Mouse (Mus musculus): ENCODE results near the gene Morn1. TPM values are rescaled to one million over a fixed set of nuclear protein-coding genes. Genes with fewer than 3 reads are reported as not detected.
A peak's percentile ranks its signal among the peaks of the same experiment; 100 is the strongest.

The Morn1 gene
- polyA plus RNA-seq, 1 experiment from 2014 or later: 6.2 TPM

DNA sequence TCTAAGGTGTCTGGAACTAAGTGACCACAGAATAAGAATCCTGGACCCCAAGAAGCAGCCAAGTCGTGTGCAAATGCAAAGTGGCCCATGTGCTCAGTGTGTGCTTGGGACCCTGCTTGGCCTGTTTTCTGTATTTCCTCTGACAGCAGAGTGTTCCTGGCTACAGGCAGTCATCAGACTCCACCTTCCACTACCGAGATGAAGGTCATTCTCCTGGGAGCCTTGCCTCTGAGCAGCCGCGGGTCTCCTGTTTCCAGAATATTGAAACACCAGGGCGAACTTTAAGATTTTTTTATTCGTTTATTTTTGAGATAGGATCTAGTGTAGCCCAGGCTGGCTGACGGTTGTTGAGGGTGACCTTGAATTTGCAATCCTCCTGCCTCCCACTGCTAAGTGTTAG is 44.2 kb downstream of the Morn1 start:
- WGBS: 62% methylated on average over 7 of the region's 7 CpGs
- ATAC-seq (ENCODE audit: insufficient number of reproducible peaks, insufficient read depth, low FRiP score, low TSS enrichment, low read depth): no peak
- H3K9ac ChIP-seq: 0 out of 2 replicates have a peak overlapping the region, but pooled peaks have one; percentile 57
- H3K27ac ChIP-seq: peak overlapping the region; percentile 78
- peaks cover 65% of the 10 kb centered on the region for H3K4me1 ChIP-seq
- H3K36me3 ChIP-seq: no peaks in the 10 kb centered on the region
- H3K4me2 ChIP-seq: no peak overlapping the region
- no peaks in the 10 kb centered on the region for H3K9me3 ChIP-seq
- no peaks in the 10 kb centered on the region for H3K27me3 ChIP-seq
- H3K4me3 ChIP-seq: no peak overlapping the region

DNA sequence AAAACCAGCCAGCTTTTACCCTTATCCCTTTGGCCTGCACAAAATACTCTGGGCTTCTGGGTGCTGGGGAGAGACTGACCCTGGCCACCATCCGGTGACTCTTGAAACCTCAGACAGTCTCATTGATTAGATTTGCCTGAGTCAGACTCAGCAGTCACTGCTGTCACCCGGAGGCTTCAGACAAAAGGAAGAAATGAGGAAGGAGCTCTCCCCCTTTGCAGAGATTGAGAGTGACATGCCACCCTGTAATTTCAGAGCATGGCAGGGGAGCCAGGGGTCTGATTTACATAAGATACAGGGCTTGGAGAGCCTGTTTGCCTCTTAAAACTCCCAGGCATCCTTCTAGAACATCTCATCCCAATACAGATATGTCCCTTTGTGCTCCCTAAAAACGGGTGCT is 46.8 kb downstream of the Morn1 start:
- H3K9me3 ChIP-seq: no peaks in the 10 kb centered on the region
- no peak overlapping the region for H3K4me2 ChIP-seq
- 22% methylated on average over 3 of the region's 3 CpGs for WGBS
- H3K4me1 ChIP-seq: peaks cover 67% of the 10 kb centered on the region
- H3K36me3 ChIP-seq: no peaks in the 10 kb centered on the region
- peak overlapping the region; percentile 86 for H3K27ac ChIP-seq
- ATAC-seq (ENCODE audit: insufficient number of reproducible peaks, insufficient read depth, low FRiP score, low TSS enrichment, low read depth): no peak
- no peak overlapping the region for H3K4me3 ChIP-seq
- H3K27me3 ChIP-seq: no peaks in the 10 kb centered on the region
- peak overlapping the region; percentile 58; the same call in 1 of the 2 replicates for H3K9ac ChIP-seq

DNA sequence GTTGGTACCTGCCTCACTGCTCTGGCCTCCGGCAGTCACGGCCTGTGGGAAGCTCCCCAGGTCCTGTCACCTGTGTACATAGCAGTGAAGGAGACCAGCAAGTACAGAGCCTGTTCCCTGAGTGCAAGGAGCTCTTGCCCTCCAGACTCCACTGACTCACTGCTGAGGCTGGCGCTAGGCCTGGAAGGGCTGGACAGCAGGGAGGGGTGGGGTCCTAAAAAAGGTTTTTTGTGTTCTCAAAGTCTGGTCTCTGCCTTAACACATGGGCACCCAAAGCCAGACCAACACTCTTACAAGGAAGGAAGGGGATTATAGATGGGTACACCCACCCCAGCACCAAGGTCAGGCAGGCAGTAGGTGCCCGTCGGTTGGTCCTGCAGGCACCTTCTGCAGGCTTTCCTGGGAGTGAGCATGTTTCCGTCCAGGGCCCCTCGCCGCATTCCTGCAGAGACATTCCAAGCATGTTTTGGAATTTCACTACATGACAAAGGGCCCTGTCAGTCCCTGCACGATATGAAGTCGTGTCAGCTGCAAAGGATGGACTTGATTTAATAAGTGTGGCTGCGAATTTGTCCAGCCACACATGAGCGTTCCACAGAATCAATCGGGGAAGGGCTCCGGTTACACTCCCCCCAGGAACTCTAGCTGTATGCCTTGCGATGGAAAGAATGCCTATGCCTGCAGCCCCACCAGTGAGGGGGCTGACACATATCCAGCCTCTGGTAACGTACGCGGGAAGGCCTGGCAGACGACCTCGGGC is 47.5 kb downstream of the Morn1 start:
- Histone ChIP-seq H3K27ac (peak overlapping the region; percentile 86), H3K4me3 (no peak overlapping the region), H3K9me3 (no peaks in the 10 kb centered on the region), H3K4me1 (peaks cover 72% of the 10 kb centered on the region), H3K36me3 (no peaks in the 10 kb centered on the region), H3K4me2 (peak overlapping the region; percentile 18; the same call in 1 of the 2 replicates), H3K9ac (peak overlapping the region; percentile 58), H3K27me3 (no peaks in the 10 kb centered on the region)
- WGBS: 12% methylated on average over 20 of the region's 20 CpGs
- ATAC-seq (ENCODE audit: insufficient number of reproducible peaks, insufficient read depth, low FRiP score, low TSS enrichment, low read depth): peak; percentile 57

DNA sequence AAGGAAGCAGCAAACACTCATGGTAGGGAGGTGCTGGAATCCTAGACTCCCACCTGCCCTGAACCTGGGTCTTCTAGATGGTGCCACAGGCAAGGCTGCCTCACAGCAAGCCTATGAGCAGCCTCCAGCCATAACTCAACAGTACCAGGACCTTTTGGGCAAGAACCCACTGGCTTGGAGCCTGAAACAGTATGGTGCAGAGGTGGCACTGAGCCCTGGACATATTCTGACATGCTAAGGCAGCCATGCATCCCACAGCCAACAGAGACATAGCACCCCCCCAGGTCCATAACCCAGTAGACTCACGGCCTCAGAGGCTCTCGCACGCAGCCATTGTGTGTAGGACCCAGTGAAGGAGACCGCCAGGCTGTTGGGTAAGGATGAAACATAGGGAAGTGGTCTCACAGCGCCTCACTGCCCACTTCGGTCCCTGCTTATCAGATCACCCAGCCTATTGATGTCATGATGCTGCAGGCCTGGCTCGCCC is 48.4 kb downstream of the Morn1 start:
- no peak overlapping the region for H3K4me3 ChIP-seq
- ATAC-seq (ENCODE audit: insufficient number of reproducible peaks, insufficient read depth, low FRiP score, low TSS enrichment, low read depth): no peak
- WGBS: 79% methylated on average over 7 of the region's 7 CpGs

DNA sequence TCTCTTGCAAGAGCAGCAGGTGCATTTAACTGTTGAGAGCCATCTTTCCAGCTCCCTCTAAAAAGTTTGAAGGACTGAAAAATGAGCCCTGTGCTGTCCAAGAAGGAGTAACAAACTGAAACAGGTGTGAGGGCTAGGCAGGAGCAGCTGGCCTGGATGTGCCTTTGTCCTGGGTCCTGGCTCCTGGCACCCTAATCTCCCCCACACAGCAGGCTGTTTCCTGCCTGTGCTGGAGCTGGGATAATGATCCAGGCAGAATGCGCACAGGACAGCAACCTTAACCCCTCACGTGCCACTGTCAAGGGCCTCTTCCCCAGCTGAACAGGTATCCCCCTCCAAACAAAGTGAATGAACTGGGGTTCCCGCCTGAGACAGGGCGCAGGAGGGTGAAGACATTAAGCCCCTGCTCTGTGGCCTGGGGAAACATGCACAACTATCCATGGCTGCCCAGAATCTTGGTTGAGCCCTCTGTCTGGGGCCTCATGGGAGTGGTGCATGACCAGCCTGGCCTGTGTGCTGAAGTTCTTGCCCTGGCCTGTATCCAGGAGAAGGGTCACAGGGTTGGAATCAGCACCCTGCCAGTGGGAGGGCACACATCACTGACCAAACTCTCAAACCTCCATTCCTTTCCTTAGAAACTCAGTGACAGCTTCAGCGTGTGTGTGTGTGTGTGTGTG is 49.7 kb downstream of the Morn1 start:
- Histone ChIP-seq H3K4me1 (peaks cover 72% of the 10 kb centered on the region), H3K9ac (no peak overlapping the region), H3K9me3 (no peaks in the 10 kb centered on the region), H3K4me3 (no peak overlapping the region), H3K4me2 (no peak overlapping the region), H3K27ac (no peak overlapping the region), H3K36me3 (no peaks in the 10 kb centered on the region), H3K27me3 (no peaks in the 10 kb centered on the region)
- no peak for ATAC-seq (ENCODE audit: insufficient number of reproducible peaks, insufficient read depth, low FRiP score, low TSS enrichment, low read depth)
- WGBS: 56% methylated on average over 5 of the region's 5 CpGs

More for the DNA sequence above, 48.4 kb downstream of the Morn1 start:
- Histone ChIP-seq H3K9ac (0 out of 2 replicates have a peak overlapping the region, but pooled peaks have one; percentile 21), H3K9me3 (no peaks in the 10 kb centered on the region), H3K4me1 (peaks cover 72% of the 10 kb centered on the region), H3K4me2 (no peak overlapping the region), H3K27ac (peak overlapping the region; percentile 86), H3K27me3 (no peaks in the 10 kb centered on the region), H3K36me3 (no peaks in the 10 kb centered on the region)

DNA sequence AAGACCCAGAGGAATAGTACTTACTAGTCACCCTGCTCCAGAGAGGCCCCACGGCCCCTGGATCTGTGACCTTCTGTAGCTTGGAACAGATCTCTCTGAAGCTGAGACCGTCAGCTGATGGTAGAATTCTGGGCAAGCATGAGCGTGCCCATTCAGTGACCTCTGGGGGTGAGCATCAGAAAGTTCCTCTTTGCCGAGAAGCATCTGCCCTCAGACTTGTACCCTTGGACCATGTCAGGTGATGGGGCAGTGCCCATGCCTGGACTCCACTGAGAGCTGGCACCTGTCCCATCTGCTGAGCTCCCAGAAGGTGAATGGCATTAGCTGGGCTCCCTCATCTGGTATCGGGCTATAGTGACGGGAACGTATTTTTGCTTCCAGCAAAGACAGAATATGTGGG is 51.5 kb downstream of the Morn1 start:
- H3K4me1 ChIP-seq: peaks cover 78% of the 10 kb centered on the region
- ATAC-seq (ENCODE audit: insufficient number of reproducible peaks, insufficient read depth, low FRiP score, low TSS enrichment, low read depth): no peak
- H3K27ac ChIP-seq: no peak overlapping the region

DNA sequence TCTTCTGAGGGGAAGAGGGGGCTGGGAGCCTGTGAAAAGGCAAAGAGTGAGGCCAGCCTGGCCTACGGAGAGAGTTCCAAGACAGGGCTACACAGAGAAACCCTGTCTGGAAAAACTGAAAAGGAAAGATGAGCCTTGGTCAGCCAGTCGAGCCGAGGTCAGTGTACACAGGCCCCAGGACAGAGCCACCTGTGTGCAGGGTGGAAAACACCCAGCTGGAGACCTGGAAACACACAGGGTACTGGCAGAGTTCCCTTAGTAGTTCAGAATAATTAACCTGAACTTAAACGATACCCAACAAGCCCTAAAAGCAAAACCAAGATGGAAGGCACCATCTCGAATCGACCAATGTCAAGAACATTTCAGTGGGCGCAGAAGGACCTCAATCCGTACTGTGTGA is 52.1 kb downstream of the Morn1 start:
- WGBS: 83% methylated on average over 8 of the region's 8 CpGs
- no peaks in the 10 kb centered on the region for H3K27me3 ChIP-seq

More for the DNA sequence above, 51.5 kb downstream of the Morn1 start:
- H3K9me3 ChIP-seq: no peaks in the 10 kb centered on the region
- H3K9ac ChIP-seq: no peak overlapping the region
- WGBS: 75% methylated on average over 7 of the region's 7 CpGs
- no peak overlapping the region for H3K4me3 ChIP-seq
- H3K27me3 ChIP-seq: no peaks in the 10 kb centered on the region
- no peaks in the 10 kb centered on the region for H3K36me3 ChIP-seq
- H3K4me2 ChIP-seq: no peak overlapping the region

DNA sequence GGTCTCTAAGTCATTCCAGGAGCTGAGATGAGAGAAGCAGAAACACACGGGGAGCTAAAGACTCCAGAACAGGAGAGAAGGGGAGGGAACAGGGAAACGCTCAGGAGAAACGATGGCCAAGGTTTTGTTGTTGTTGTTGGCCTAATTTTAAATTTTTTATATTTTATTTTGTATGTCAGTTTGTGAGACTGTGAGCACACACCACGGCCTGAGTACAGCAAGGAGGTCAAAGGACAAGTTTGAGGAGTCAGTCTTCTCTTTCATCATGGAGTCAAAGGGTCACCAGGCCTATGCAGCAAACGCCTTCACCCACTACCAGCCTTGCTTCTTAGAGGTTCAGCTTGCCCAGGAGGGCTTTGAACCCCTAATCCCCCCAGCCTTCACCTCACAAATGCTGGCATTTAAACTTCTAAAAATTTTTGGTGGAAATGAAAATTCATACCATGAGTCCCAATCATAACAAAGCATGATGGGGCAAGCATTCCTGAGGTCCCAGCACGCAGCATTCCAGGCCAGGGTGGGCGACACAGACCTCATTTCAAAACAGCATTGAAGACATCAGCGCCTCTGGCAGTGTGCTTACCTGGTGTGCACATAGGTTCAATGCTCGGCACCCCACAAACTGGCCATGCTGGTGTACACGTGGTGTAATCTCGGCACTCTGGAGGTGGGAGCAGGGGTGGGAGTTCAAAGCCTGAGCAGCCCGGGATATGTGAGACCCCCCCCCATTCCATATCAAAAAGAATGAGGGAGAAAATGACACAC is 53.1 kb downstream of the Morn1 start:
- Histone ChIP-seq H3K4me3 (no peak overlapping the region), H3K27me3 (no peaks in the 10 kb centered on the region), H3K4me2 (no peak overlapping the region), H3K9ac (no peak overlapping the region), H3K27ac (0 out of 2 replicates have a peak overlapping the region, but pooled peaks have one; percentile 28), H3K9me3 (no peaks in the 10 kb centered on the region), H3K36me3 (no peaks in the 10 kb centered on the region), H3K4me1 (peaks cover 78% of the 10 kb centered on the region)
- WGBS: 71% methylated on average over 12 of the region's 12 CpGs
- ATAC-seq (ENCODE audit: insufficient number of reproducible peaks, insufficient read depth, low FRiP score, low TSS enrichment, low read depth): no peak

More for the DNA sequence above, 52.1 kb downstream of the Morn1 start:
- Histone ChIP-seq H3K36me3 (no peaks in the 10 kb centered on the region), H3K4me3 (no peak overlapping the region), H3K27ac (peak overlapping the region; percentile 28; the same call in 1 of the 2 replicates), H3K9me3 (no peaks in the 10 kb centered on the region), H3K9ac (no peak overlapping the region), H3K4me1 (peaks cover 78% of the 10 kb centered on the region), H3K4me2 (no peak overlapping the region)
- ATAC-seq (ENCODE audit: insufficient number of reproducible peaks, insufficient read depth, low FRiP score, low TSS enrichment, low read depth): no peak

DNA sequence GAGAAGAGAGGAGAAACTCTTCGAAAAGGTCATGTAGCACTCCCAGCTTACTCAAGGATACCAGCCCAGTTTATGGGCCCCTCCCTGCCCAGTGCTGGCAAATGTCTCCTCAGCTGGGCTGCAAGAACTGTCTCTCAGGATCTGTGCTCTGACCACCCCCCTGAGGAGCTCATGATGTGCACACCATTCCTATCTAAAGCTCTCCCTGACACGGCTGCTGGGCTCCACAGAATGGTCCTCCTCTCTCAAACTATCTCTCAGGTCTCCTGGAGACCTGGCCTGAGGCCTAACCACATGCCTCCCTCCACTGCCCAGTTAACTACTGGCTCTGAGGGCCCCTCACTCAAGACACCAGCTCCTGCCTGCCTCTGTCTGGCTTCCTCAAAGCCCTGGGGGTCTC is 53.8 kb downstream of the Morn1 start:
- Histone ChIP-seq H3K36me3 (no peaks in the 10 kb centered on the region), H3K27ac (no peak overlapping the region), H3K9ac (peak overlapping the region; percentile 21; the same call in 1 of the 2 replicates), H3K27me3 (no peaks in the 10 kb centered on the region), H3K9me3 (no peaks in the 10 kb centered on the region), H3K4me1 (peaks cover 78% of the 10 kb centered on the region), H3K4me3 (no peak overlapping the region), H3K4me2 (no peak overlapping the region)
- no peak for ATAC-seq (ENCODE audit: insufficient number of reproducible peaks, insufficient read depth, low FRiP score, low TSS enrichment, low read depth)
- WGBS: 65% methylated on average over 2 of the region's 2 CpGs

DNA sequence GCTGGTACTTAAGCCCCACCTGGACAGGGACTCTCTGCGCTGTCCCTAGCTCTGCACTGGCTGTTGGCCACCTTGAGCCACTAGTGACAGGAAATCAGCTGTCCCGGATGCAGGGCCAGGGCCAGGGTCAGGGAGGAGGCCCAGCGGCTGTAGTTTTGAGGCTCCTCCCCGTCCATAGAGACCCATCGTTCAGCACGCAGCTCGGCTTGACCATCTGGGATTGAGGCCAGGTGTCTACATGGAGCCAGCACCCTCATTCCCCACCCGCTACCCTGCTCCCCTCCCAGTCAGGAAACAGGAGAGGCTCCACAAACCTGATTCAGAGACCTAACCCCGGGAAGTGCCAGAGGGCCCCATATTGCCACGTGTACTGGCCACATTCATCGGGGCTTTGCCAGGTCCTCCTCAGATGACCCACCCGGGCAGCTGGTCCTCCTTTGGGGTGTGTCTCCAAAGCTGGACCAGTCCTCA is 54.5 kb downstream of the Morn1 start:
- Histone ChIP-seq H3K4me2 (no peak overlapping the region), H3K9ac (no peak overlapping the region), H3K4me3 (no peak overlapping the region), H3K4me1 (peaks cover 78% of the 10 kb centered on the region), H3K36me3 (no peaks in the 10 kb centered on the region), H3K9me3 (no peaks in the 10 kb centered on the region), H3K27me3 (no peaks in the 10 kb centered on the region), H3K27ac (no peak overlapping the region)
- 45% methylated on average over 12 of the region's 12 CpGs for WGBS
- ATAC-seq (ENCODE audit: insufficient number of reproducible peaks, insufficient read depth, low FRiP score, low TSS enrichment, low read depth): no peak

DNA sequence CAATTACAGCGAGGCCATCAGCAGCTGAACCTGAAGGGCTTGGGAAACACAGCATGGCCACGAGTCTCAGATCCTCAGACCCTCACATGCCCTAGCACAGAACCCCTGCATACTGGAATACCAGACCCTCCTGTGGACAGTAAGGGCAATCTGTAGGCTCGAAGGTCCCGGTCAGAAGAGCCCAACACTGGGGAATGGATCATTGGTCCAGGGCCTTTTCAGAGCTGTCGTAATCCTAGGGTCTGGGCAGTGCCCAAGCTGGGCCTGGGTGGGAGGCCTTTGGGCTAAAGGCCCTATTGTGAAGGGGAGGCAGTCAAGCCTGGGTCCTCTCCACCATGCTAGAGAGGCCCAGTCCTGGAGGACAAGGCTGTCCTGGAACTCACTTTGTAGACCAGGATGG is 56.5 kb downstream of the Morn1 start:
- Histone ChIP-seq H3K9ac (no peak overlapping the region), H3K9me3 (no peaks in the 10 kb centered on the region), H3K36me3 (no peaks in the 10 kb centered on the region), H3K4me2 (no peak overlapping the region), H3K4me3 (no peak overlapping the region), H3K4me1 (peaks cover 75% of the 10 kb centered on the region), H3K27ac (peak overlapping the region; percentile 99), H3K27me3 (no peaks in the 10 kb centered on the region)
- ATAC-seq (ENCODE audit: insufficient number of reproducible peaks, insufficient read depth, low FRiP score, low TSS enrichment, low read depth): no peak
- WGBS: 98% methylated on average over 5 of the region's 5 CpGs
